Mouse (Mus musculus): ENCODE measurements around the gene Spink4. TPM values are rescaled to one million over a fixed set of nuclear protein-coding genes. Genes with fewer than 3 reads are reported as not detected.

Gene Spink4
- polyA plus RNA-seq, 1 experiment, result 12.5 TPM

DNA sequence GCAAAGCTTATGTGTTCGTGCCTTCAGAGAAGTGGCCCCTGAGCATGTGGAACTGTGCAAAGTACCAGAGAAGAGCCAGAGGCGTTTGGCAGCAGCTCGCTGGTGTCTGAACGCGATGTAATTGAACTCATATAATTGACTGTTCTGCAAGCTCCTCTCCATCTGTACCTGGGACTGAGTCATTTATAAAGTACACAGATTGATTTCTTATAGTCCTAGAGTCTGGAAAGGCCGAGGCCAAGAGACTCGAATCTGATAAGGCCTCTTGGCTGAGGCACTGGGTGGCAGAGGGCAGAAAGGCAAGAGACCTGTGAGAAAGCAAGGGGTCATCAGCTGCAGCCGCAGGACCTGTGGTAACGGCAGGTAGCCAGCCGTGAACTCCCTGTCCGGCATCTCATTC lies 31.0 kb upstream of the Spink4 start:
- TF ChIP-seq MYOG (IDR thresholded peaks at IDR 0.05; ENCODE audit: control insufficient read depth in 1 of 3, insufficient read depth in 1 of 3, insufficient read length in 2 of 3, low read depth in 2 of 3) (no peak), REST (IDR thresholded peaks at IDR 0.05; ENCODE audit: insufficient read depth, insufficient read length) (no peak)
- no peaks in the 10 kb centered on the region for H3K27me3 ChIP-seq (ENCODE audit: control insufficient read depth, insufficient read depth, insufficient read length)

DNA sequence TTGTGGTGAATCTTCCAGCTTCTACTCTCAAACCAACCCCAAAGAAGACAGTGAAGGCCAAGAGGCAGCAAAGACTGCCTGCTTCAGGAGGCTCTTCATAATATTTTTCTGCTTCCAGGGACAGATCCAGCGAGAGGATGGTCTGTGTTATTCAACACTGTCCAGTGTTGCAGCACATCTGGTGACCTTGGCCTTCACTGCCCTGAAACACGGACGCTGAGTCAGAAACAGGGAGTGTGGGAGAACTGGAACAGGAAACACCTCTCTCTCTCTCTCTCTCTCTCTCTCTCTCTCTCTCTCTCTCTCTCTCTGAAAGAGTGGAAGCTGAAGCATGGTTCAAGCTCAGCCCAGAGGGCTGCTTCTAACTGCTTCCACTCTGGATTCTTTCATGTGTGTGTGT lies 30.6 kb upstream of the Spink4 start:
- no peaks in the 10 kb centered on the region for H3K36me3 ChIP-seq (ENCODE audit: control insufficient read depth, insufficient read depth)
- no peak overlapping the region for H3K4me3 ChIP-seq
- TF ChIP-seq E2F4 (IDR thresholded peaks at IDR 0.05; ENCODE audit: insufficient read depth) (no peak), REST (IDR thresholded peaks at IDR 0.05; ENCODE audit: insufficient read depth, insufficient read length) (no peak), MYOG (IDR thresholded peaks at IDR 0.05; ENCODE audit: control insufficient read depth in 1 of 3, insufficient read depth in 1 of 3, insufficient read length in 2 of 3, low read depth in 2 of 3) (no peak), SRF (IDR thresholded peaks at IDR 0.05; ENCODE audit: control insufficient read depth, insufficient read length, low read depth) (no peak), POLR2A (IDR thresholded peaks at IDR 0.05; ENCODE audit: insufficient read length, low read depth) (no peak)
- no peak overlapping the region for H3ac ChIP-seq (ENCODE audit: control insufficient read depth, insufficient read length)
- H3K79me2 ChIP-seq (ENCODE audit: control insufficient read depth, insufficient read depth), result no peaks in the 10 kb centered on the region
- H3K27me3 ChIP-seq (ENCODE audit: control insufficient read depth, insufficient read depth, insufficient read length), result no peaks in the 10 kb centered on the region
- no peak overlapping the region for H3K4me2 ChIP-seq (ENCODE audit: low read depth)

More for the DNA sequence above, 31.0 kb upstream of the Spink4 start:
- Histone ChIP-seq H3K79me2 (ENCODE audit: control insufficient read depth, insufficient read depth) (no peaks in the 10 kb centered on the region), H3ac (ENCODE audit: control insufficient read depth, insufficient read length) (no peak overlapping the region), H3K36me3 (ENCODE audit: control insufficient read depth, insufficient read depth) (no peaks in the 10 kb centered on the region), H3K4me2 (ENCODE audit: low read depth) (no peak overlapping the region), H3K4me3 (no peak overlapping the region)

DNA sequence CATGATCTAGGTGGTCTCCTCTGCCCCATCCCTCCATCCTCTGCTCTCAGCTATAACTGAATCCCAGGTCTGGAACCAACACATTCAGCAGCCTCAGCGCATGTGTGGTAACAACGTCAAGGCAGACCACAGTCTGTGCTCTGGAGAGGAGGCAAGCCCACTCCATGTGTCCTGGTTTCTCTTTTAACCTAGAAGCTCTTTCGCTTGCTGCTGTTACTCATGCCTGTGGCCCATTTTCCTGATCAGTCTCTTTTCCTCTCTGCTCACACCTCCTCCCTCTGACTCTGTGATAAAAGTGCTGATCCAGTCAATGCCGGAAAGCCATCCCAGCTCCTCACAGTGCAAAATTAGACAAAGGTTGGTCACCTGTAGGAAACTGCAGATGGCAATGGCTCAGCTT lies 29.9 kb upstream of the Spink4 start:
- no peak overlapping the region for H3K4me3 ChIP-seq
- H3K79me2 ChIP-seq (ENCODE audit: control insufficient read depth, insufficient read depth), result no peaks in the 10 kb centered on the region
- H3ac ChIP-seq (ENCODE audit: control insufficient read depth, insufficient read length), result no peak overlapping the region
- H3K4me2 ChIP-seq (ENCODE audit: low read depth), result no peak overlapping the region
- no peaks in the 10 kb centered on the region for H3K27me3 ChIP-seq (ENCODE audit: control insufficient read depth, insufficient read depth, insufficient read length)
- no peaks in the 10 kb centered on the region for H3K36me3 ChIP-seq (ENCODE audit: control insufficient read depth, insufficient read depth)
- no peak for TF ChIP-seq MYOG (IDR thresholded peaks at IDR 0.05; ENCODE audit: control insufficient read depth in 1 of 3, insufficient read depth in 1 of 3, insufficient read length in 2 of 3, low read depth in 2 of 3)
- TF ChIP-seq CEBPB (IDR thresholded peaks at IDR 0.05; ENCODE audit: insufficient read depth, poor library complexity, severe bottlenecking), result no peak
- TF ChIP-seq E2F4 (IDR thresholded peaks at IDR 0.05; ENCODE audit: insufficient read depth), result no peak
- TF ChIP-seq USF1 (IDR thresholded peaks at IDR 0.05; ENCODE audit: low read depth), result no peak
- TF ChIP-seq TCF3 (IDR thresholded peaks at IDR 0.05; ENCODE audit: insufficient read length, low read depth), result no peak
- no peak for TF ChIP-seq TCF12 (IDR thresholded peaks at IDR 0.05; ENCODE audit: insufficient read depth, poor library complexity, severe bottlenecking)
- no peak for TF ChIP-seq MAX (IDR thresholded peaks at IDR 0.05; ENCODE audit: low read depth)
- no peak for TF ChIP-seq POLR2AphosphoS2 (IDR thresholded peaks at IDR 0.05; ENCODE audit: insufficient read length, low read depth)
- no peak for TF ChIP-seq MYOD1 (IDR thresholded peaks at IDR 0.05; ENCODE audit: control insufficient read depth in 1 of 3, insufficient read length in 2 of 3, low read depth in 2 of 3)
- TF ChIP-seq POLR2A (IDR thresholded peaks at IDR 0.05; ENCODE audit: insufficient read length, low read depth), result no peak
- no peak for TF ChIP-seq SRF (IDR thresholded peaks at IDR 0.05; ENCODE audit: control insufficient read depth, insufficient read length, low read depth)
- no peak for TF ChIP-seq REST (IDR thresholded peaks at IDR 0.05; ENCODE audit: insufficient read depth, insufficient read length)

DNA sequence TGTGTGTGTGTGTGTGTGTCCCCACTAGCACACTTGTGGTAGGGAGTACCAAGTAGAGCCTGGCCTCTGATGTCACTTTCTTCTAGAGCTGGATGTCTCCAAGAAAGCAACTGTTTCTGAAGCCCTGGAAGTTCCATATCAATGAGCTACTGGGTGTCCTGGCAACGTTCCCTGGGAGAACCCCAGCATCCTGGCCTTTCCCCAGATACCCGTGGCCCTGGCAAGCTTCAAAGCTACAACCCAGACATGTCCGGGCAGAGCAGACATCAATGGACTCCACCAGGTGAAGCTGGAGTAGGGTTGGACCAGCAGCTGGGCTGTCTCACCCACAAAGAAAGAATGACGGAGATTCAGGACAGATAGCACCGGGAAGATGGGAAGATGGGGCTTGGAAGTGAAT lies 28.6 kb upstream of the Spink4 start:
- Histone ChIP-seq H3K4me2 (ENCODE audit: low read depth) (no peak overlapping the region), H3ac (ENCODE audit: control insufficient read depth, insufficient read length) (no peak overlapping the region), H3K4me3 (no peak overlapping the region), H3K79me2 (ENCODE audit: control insufficient read depth, insufficient read depth) (no peaks in the 10 kb centered on the region), H3K36me3 (ENCODE audit: control insufficient read depth, insufficient read depth) (no peaks in the 10 kb centered on the region), H3K27me3 (ENCODE audit: control insufficient read depth, insufficient read depth, insufficient read length) (no peaks in the 10 kb centered on the region)
- TF ChIP-seq MYOG (IDR thresholded peaks at IDR 0.05; ENCODE audit: control insufficient read depth in 1 of 3, insufficient read depth in 1 of 3, insufficient read length in 2 of 3, low read depth in 2 of 3), result no peak
- TF ChIP-seq USF1 (IDR thresholded peaks at IDR 0.05; ENCODE audit: low read depth), result no peak
- TF ChIP-seq CEBPB (IDR thresholded peaks at IDR 0.05; ENCODE audit: insufficient read depth, poor library complexity, severe bottlenecking), result no peak
- TF ChIP-seq SRF (IDR thresholded peaks at IDR 0.05; ENCODE audit: control insufficient read depth, insufficient read length, low read depth), result no peak
- TF ChIP-seq TCF3 (IDR thresholded peaks at IDR 0.05; ENCODE audit: insufficient read length, low read depth), result no peak
- TF ChIP-seq MAX (IDR thresholded peaks at IDR 0.05; ENCODE audit: low read depth), result no peak
- TF ChIP-seq MYOD1 (IDR thresholded peaks at IDR 0.05; ENCODE audit: control insufficient read depth in 1 of 3, insufficient read length in 2 of 3, low read depth in 2 of 3), result no peak
- TF ChIP-seq REST (IDR thresholded peaks at IDR 0.05; ENCODE audit: insufficient read depth, insufficient read length), result no peak
- no peak for TF ChIP-seq E2F4 (IDR thresholded peaks at IDR 0.05; ENCODE audit: insufficient read depth)
- TF ChIP-seq POLR2AphosphoS2 (IDR thresholded peaks at IDR 0.05; ENCODE audit: insufficient read length, low read depth), result no peak
- TF ChIP-seq POLR2A (IDR thresholded peaks at IDR 0.05; ENCODE audit: insufficient read length, low read depth), result no peak
- TF ChIP-seq TCF12 (IDR thresholded peaks at IDR 0.05; ENCODE audit: insufficient read depth, poor library complexity, severe bottlenecking), result no peak

- no peak overlapping the region for H3K4me2 ChIP-seq (ENCODE audit: low read depth)
- no peak overlapping the region for H3ac ChIP-seq (ENCODE audit: control insufficient read depth, insufficient read length)
- H3K79me2 ChIP-seq (ENCODE audit: control insufficient read depth, insufficient read depth), result no peaks in the 10 kb centered on the region
- no peaks in the 10 kb centered on the region for H3K36me3 ChIP-seq (ENCODE audit: control insufficient read depth, insufficient read depth)
- no peak overlapping the region for H3K4me3 ChIP-seq
- H3K27me3 ChIP-seq (ENCODE audit: control insufficient read depth, insufficient read depth, insufficient read length), result no peaks in the 10 kb centered on the region
- TF ChIP-seq SRF (IDR thresholded peaks at IDR 0.05; ENCODE audit: control insufficient read depth, insufficient read length, low read depth), result no peak
- no peak for TF ChIP-seq TCF3 (IDR thresholded peaks at IDR 0.05; ENCODE audit: insufficient read length, low read depth)
- TF ChIP-seq USF1 (IDR thresholded peaks at IDR 0.05; ENCODE audit: low read depth), result no peak
- TF ChIP-seq MYOD1 (IDR thresholded peaks at IDR 0.05; ENCODE audit: control insufficient read depth in 1 of 3, insufficient read length in 2 of 3, low read depth in 2 of 3), result no peak
- TF ChIP-seq TCF12 (IDR thresholded peaks at IDR 0.05; ENCODE audit: insufficient read depth, poor library complexity, severe bottlenecking), result no peak
- TF ChIP-seq E2F4 (IDR thresholded peaks at IDR 0.05; ENCODE audit: insufficient read depth), result no peak
- TF ChIP-seq MYOG (IDR thresholded peaks at IDR 0.05; ENCODE audit: control insufficient read depth in 1 of 3, insufficient read depth in 1 of 3, insufficient read length in 2 of 3, low read depth in 2 of 3), result no peak
- TF ChIP-seq POLR2A (IDR thresholded peaks at IDR 0.05; ENCODE audit: insufficient read length, low read depth), result no peak
- TF ChIP-seq CEBPB (IDR thresholded peaks at IDR 0.05; ENCODE audit: insufficient read depth, poor library complexity, severe bottlenecking), result no peak
- TF ChIP-seq POLR2AphosphoS2 (IDR thresholded peaks at IDR 0.05; ENCODE audit: insufficient read length, low read depth), result no peak
- no peak for TF ChIP-seq REST (IDR thresholded peaks at IDR 0.05; ENCODE audit: insufficient read depth, insufficient read length)
- TF ChIP-seq MAX (IDR thresholded peaks at IDR 0.05; ENCODE audit: low read depth), result no peak
These were observed 24.7 kb upstream of the Spink4 start for GRCm38 (mm10) chr4:40895118-40895517.

Data from myocyte (in vitro differentiated cells).